Mouse (Mus musculus) limb, embryonic 11.5 days (tissue): Measurements from ENCODE around the gene Tmem256. TPM values are rescaled to one million over a fixed set of nuclear protein-coding genes. Genes with fewer than 3 reads are reported as not detected.
"Not testable (repeated sequence)": the region's sequence is repeated elsewhere in the genome, so short reads cannot be mapped to it uniquely, and the experiment has no call there.

ENCODE experiments used
- ATAC-seq: fragments of 200-750 bp; cut with Nextera tagmentation; 2 replicates; pipeline ENCODE4 v1.8.0; 2017; ENCODE audit warnings: low read depth; ENCODE audit not compliant: insufficient number of reproducible peaks, low FRiP score, low TSS enrichment
- DNase-seq: peaks from one replicate; pipeline ENCODE4 v3.0.0-alpha.2; 2015; ENCODE audit warnings: low spot score
- H3K27ac ChIP-seq: fragments of 300-500 bp; sonication (generic); replicated peaks from 2 replicates; pipeline ENCODE4 v1.5.1; 2014; ENCODE audit warnings: low read depth, mild to moderate bottlenecking, low read length
- H3K27me3 ChIP-seq: fragments of 300-500 bp; sonication (generic); 2 replicates; pipeline ENCODE4 v1.6.1; 2014; ENCODE audit warnings: mild to moderate bottlenecking, low read length, mixed read lengths; ENCODE audit not compliant: control insufficient read depth, insufficient read depth
- H3K36me3 ChIP-seq: fragments of 300-500 bp; sonication (generic); 2 replicates; pipeline ENCODE4 v1.6.1; 2014; ENCODE audit warnings: mild to moderate bottlenecking, low read length, moderate library complexity, mixed read lengths; ENCODE audit not compliant: control insufficient read depth, insufficient read depth
- H3K4me1 ChIP-seq: fragments of 300-500 bp; sonication (generic); 2 replicates; pipeline ENCODE4 v1.6.1; 2014; ENCODE audit warnings: low read length, mixed read lengths; ENCODE audit not compliant: control insufficient read depth, insufficient read depth
- H3K4me2 ChIP-seq: fragments of 300-500 bp; sonication (generic); 2 replicates; pipeline ENCODE4 v1.6.1; 2014; ENCODE audit warnings: low read depth, mild to moderate bottlenecking, moderate library complexity; ENCODE audit not compliant: severe bottlenecking
- H3K4me3 ChIP-seq: fragments of 300-500 bp; sonication (generic); 2 replicates; pipeline ENCODE4 v1.5.1; 2014; ENCODE audit warnings: low read depth, low read length
- H3K9ac ChIP-seq: fragments of 300-500 bp; sonication (generic); 2 replicates; pipeline ENCODE4 v1.6.1; 2014; ENCODE audit warnings: mild to moderate bottlenecking, low read length
- H3K9me3 ChIP-seq: fragments of 300-500 bp; sonication (generic); 2 replicates; pipeline ENCODE4 v1.6.1; 2016; ENCODE audit warnings: low read length; ENCODE audit not compliant: control insufficient read depth
- WGBS: fragments of 180-500 bp; shearing (Covaris S2); extraction: QIAGEN DNeasy Blood & Tissue Kit; methylation state at CpG from one replicate; pipeline ENCODE4 v1.1.7; 2014; 5-methylcytosine and 5-hydroxymethylcytosine counted together
- polyA plus RNA-seq: library from polyadenylated mRNA; unstranded; fragments of >200 nt; fragmentation: Nextera tagmentation; extraction: Ambion mirVana; gene quantifications from 2 replicates; pipeline ENCODE4 v1.2.1, GENCODE M21; 2014

The Tmem256 gene
- polyA plus RNA-seq, 1 experiment from 2014 or later = 285 TPM

DNA sequence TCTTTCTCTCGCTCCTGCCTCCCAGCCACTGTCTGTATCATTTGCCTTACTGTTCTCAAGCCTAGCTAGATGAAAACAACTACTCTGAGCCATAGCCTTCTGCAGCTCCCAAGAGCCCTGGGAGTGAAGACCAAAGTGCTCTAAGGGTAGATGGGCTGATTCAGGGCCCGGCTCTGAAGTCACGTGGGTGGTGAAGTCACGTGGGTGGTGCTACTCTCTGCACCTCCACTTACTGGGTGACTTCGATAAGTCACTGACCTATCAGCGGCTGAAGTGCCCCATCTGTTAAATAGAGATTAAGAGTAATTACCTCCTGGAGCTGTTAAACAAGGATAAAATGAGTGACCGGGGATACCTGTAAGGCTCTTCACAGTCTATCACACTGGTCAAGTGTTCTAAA is 15.7 kb downstream of the Tmem256 start:
- H3K4me1 ChIP-seq = no peaks in the 10 kb centered on the region
- ATAC-seq = no peak
- H3K9me3 ChIP-seq = no peaks in the 10 kb centered on the region
- H3K9ac ChIP-seq = no peak overlapping the region
- 73% methylated on average over 7 of the region's 7 CpGs for WGBS
- H3K4me2 ChIP-seq = no peak overlapping the region
- H3K4me3 ChIP-seq = no peak overlapping the region
- no peak for DNase-seq
- peaks cover 14% of the 10 kb centered on the region for H3K27me3 ChIP-seq
- H3K27ac ChIP-seq = no peak overlapping the region
- peaks cover 15% of the 10 kb centered on the region for H3K36me3 ChIP-seq

DNA sequence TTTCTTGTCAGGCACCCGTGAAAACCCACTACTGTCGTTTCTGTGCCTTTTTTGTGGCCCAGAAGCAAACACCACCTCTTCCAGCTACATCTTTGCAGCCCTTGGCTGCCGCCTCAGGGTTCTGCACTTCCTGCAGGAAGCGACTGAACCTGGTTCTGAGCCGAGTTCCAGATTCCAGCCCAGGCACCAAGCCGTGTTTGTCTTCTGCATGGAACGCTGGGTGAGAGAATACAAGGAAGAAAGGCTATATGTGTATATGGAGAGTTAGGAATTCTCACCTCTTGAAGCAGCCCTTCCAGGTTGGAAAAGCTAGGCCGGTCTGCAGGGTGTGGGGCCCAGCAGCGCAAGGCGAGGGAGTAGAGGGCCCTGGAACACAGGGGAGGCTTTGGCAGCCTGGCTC is 16.4 kb downstream of the Tmem256 start:
- H3K27ac ChIP-seq = no peak overlapping the region; the same call in 1 of the 2 replicates
- no peak overlapping the region for H3K4me2 ChIP-seq
- H3K4me3 ChIP-seq = no peak overlapping the region
- no peak overlapping the region for H3K9ac ChIP-seq
- H3K36me3 ChIP-seq = peaks cover 13% of the 10 kb centered on the region
- WGBS = 88% methylated on average over 10 of the region's 10 CpGs
- DNase-seq (no peak), ATAC-seq (no peak)
- peaks cover 18% of the 10 kb centered on the region for H3K27me3 ChIP-seq
- no peaks in the 10 kb centered on the region for H3K4me1 ChIP-seq
- H3K9me3 ChIP-seq = no peaks in the 10 kb centered on the region

DNA sequence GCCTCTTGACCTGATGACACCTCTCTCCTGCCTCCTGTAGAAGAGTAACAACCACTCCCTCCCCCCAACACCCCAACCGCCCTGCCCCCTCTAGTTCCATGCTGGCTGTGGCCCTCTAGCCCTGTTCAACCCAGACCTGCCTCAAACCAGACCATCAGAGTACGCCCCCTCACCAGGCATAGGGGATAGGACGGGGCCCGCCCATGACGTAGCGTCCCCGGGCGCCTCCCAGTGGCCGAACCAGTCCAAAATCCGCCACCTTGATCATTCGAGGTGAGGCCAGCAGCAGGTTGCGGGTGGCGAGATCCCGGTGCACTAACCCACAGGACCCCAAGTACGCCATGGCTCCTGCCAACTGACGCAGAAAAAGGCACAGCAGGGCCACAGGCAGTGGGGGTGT is 17.0 kb downstream of the Tmem256 start:
- Histone ChIP-seq H3K9me3 (no peaks in the 10 kb centered on the region), H3K4me3 (no peak overlapping the region), H3K9ac (no peak overlapping the region), H3K27ac (no peak overlapping the region), H3K4me1 (no peaks in the 10 kb centered on the region), H3K27me3 (peaks cover 18% of the 10 kb centered on the region), H3K4me2 (no peak overlapping the region), H3K36me3 (peaks cover 9% of the 10 kb centered on the region; the same call in 1 of the 2 replicates)
- ATAC-seq (peak; percentile 81; the same call in 1 of the 2 replicates), DNase-seq (peak; percentile 76)
- 20% methylated on average over 16 of the region's 16 CpGs for WGBS

DNA sequence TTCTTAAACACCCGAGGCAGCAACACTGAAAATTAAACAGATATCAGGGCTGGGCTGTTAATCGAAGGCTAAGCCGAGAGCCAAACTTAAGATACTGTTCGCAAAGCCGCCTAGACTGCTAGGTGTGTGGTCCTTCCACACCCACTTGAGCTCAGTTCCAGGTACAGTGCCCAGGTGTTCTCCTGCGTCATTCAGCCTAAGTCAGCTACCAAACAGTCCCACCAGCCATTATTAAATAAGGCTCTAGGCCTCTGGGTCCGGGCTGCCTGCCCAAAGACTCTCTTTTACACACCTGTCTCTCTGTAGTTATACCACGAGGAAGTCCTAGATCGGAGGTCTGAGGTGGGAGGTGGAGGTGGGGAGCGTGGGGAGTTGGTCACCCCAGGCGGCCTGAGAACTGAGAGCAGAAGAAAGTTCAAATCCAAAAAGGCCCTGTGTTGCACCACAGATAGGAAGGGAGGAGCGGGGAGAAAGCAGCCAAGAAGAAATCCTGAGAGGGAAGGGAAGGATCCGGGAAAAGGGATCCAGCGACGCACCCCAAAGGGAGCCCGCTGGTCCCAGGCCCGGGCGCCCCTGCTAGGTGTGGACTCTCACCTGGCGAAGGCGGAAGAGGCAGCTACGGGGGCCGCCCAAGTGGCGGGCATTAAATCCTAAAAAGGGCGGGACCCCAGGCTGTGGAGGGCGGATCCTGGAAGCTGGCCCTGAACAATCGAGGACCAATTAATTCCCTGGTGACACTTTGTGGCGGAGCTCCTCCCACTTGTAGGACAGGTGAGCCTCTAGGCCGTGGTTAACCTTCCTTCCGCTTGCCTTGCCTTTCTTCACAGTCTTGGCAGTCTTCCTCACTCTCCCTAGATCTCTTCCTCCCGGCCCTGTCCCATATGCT is 20.0 kb downstream of the Tmem256 start, which contains the start of gene Tnk1:
TSS of gene Tnk1 (minus strand) at position 618 of the 886 bp plus-strand sequence.
- H3K4me3 ChIP-seq = no peak within 1 kb of the TSS
- no peaks in the 10 kb centered on the region for H3K9me3 ChIP-seq
- H3K27ac ChIP-seq = no peak within 1 kb of the TSS
- no peaks in the 10 kb centered on the region for H3K36me3 ChIP-seq
- H3K27me3 ChIP-seq = peaks cover 18% of the 10 kb centered on the region
- DNase-seq = no peak
- H3K4me1 ChIP-seq = no peaks in the 10 kb centered on the region
- WGBS = 19% methylated on average over 29 of the region's 30 CpGs
- H3K9ac ChIP-seq = no peak within 1 kb of the TSS
- H3K4me2 ChIP-seq = no peak within 1 kb of the TSS
- ATAC-seq = no peak

DNA sequence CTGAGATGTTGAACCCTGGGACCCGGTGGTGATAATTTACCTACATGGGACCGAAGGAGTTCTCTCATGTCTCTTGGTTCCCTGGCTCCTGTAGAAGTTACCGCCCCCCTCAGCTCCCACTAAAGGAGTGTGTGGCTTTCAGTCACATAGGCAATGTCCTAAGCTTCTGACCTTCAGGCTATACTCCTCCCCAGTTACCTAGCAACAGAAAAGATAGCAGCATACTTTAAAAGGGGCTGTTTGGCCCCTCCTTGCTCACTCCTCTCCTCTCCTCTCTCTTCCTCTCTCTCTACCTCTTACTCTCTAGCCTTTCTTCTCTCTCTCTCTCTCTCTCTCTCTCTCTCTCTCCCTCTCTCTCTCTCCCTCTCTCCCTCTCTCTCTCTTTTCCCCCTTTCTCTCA is 25.4 kb downstream of the Tmem256 start:
- H3K36me3 ChIP-seq, H3K4me1 ChIP-seq, H3K4me3 ChIP-seq, DNase-seq, H3K9me3 ChIP-seq, ATAC-seq, H3K4me2 ChIP-seq, H3K27me3 ChIP-seq, H3K27ac ChIP-seq, H3K9ac ChIP-seq: not testable (repeated sequence)
- WGBS = 85% methylated on average over 3 of the region's 3 CpGs

DNA sequence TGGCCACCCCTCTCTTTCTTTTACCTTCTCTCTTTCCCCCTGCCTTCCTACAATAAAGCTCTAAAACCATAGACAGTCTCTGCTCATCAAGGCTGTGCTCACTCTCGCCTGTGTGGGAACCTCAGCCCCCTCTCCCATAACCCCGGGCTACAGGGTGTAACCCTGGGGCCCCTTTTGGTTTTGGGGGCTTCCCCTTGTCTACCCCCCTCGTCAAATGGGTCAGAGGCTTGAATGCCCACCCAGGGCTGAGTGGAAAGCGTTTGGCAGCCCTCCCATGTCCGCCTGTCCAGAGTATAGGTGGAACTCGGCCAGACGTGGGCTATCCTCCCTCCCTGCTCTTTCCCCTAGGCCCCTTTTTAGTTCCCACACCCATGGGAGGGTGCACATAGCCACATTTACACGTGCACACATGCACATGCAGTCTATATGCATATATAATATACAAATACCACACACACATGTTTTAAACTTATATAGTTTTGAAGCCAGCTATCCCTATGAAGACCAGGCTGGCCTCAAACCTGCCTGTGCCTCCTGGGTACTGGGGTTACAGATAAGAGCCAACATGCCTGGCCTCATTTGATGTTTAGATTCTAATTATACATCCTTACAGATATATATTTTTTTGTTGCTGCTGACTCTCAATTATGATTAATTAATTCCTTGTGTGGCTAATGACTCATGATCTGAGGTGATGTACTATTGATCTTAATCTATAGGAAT is 26.0 kb downstream of the Tmem256 start:
- Histone ChIP-seq H3K27me3 (peaks cover under 1% of the 10 kb centered on the region), H3K27ac (no peak overlapping the region), H3K4me1 (no peaks in the 10 kb centered on the region), H3K9ac (no peak overlapping the region), H3K36me3 (no peaks in the 10 kb centered on the region), H3K4me3 (no peak overlapping the region), H3K4me2 (no peak overlapping the region), H3K9me3 (no peaks in the 10 kb centered on the region)
- DNase-seq = no peak
- ATAC-seq = no peak
- 55% methylated on average over 8 of the region's 8 CpGs for WGBS

DNA sequence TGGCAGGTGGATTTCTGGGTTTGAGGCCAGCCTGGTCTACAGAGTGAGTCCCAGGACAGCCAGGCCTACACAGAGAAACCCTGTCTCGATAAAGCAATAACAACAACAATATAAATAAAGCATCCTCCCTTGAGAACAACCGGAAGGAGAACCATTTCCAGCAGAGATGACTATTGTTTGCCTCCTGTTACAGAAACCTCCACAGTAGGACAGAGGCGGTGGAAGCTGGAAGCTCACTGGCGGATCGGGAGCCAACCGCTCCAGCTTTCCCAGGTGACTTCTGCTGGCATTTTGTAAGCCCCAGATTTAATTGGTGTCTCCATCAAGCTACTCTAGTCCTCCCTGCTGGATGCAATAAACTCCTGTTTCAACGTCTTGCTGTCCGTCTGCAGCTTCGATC is 27.2 kb downstream of the Tmem256 start:
- no peak overlapping the region for H3K9ac ChIP-seq
- H3K4me3 ChIP-seq = no peak overlapping the region
- no peaks in the 10 kb centered on the region for H3K9me3 ChIP-seq
- DNase-seq (no peak), ATAC-seq (no peak)
- no peaks in the 10 kb centered on the region for H3K4me1 ChIP-seq
- WGBS = 78% methylated on average over 9 of the region's 9 CpGs
- no peaks in the 10 kb centered on the region for H3K36me3 ChIP-seq
- no peaks in the 10 kb centered on the region for H3K27me3 ChIP-seq
- no peak overlapping the region for H3K4me2 ChIP-seq
- no peak overlapping the region for H3K27ac ChIP-seq

DNA sequence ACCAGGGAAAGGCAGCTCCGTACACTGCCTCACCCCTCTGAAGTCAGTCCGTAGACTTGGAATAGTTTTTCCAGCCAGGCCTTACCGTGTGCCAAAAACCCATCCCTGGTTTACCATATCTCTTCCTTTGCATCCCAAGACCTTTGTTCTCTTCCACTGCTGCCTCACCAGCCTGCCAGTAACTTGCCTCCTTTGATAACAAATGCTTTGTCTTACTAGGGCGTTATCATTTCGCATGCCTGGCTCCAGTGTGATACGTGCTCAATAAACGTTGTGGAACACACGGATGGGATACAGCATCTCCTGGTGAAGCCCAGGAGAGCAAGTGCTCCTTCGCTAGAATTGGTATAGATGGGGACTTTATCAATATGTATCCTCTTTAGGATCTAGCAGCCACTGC is 29.0 kb downstream of the Tmem256 start:
- Histone ChIP-seq H3K4me1 (no peaks in the 10 kb centered on the region), H3K9me3 (no peaks in the 10 kb centered on the region), H3K4me3 (no peak overlapping the region), H3K4me2 (no peak overlapping the region), H3K27me3 (no peaks in the 10 kb centered on the region), H3K36me3 (no peaks in the 10 kb centered on the region), H3K9ac (no peak overlapping the region), H3K27ac (no peak overlapping the region)
- ATAC-seq = no peak
- no peak for DNase-seq
- 72% methylated on average over 9 of the region's 9 CpGs for WGBS
